Mouse (Mus musculus): ENCODE measurements at regions not wholly inside any gene's neighbourhood (a gene's known extent, or its start where the extent isn't known, plus 50 kb on each side); places are given as distances from the start of the nearest gene placed in this dataset.
A peak's percentile ranks its signal among the peaks of the same experiment; 100 is the strongest.

- ATAC-seq (ENCODE audit: insufficient number of reproducible peaks, low FRiP score, low TSS enrichment, low read depth): no peak
These were observed 105.9 kb upstream of the Max start for GRCm38 (mm10) chr12:77067938-77068337.

GRCm38 (mm10) chr12:77067115-77067514 is 105.1 kb upstream of the Max start:
- no peak for ATAC-seq (ENCODE audit: insufficient number of reproducible peaks, low FRiP score, low TSS enrichment, low read depth)
- H3K27me3 ChIP-seq: no peaks in the 10 kb centered on the region
- 69% methylated on average over 5 of the region's 5 CpGs for WGBS

More at GRCm38 (mm10) chr12:77067938-77068337, 105.9 kb upstream of the Max start:
- Histone ChIP-seq H3K9ac (no peak overlapping the region), H3K36me3 (no peaks in the 10 kb centered on the region), H3K9me3 (replicated peaks) (no peaks in the 10 kb centered on the region), H3K27ac (replicated peaks) (no peak overlapping the region), H3K4me3 (replicated peaks) (no peak overlapping the region), H3K4me2 (replicated peaks) (no peak overlapping the region), H3K4me1 (no peaks in the 10 kb centered on the region), H3K27me3 (no peaks in the 10 kb centered on the region)
- WGBS: 87% methylated on average over 5 of the region's 5 CpGs

GRCm38 (mm10) chr12:77065645-77066512 is 103.9 kb upstream of the Max start:
- Histone ChIP-seq H3K9me3 (replicated peaks) (no peaks in the 10 kb centered on the region), H3K4me3 (replicated peaks) (no peak overlapping the region), H3K27me3 (no peaks in the 10 kb centered on the region), H3K36me3 (no peaks in the 10 kb centered on the region), H3K4me2 (replicated peaks) (no peak overlapping the region), H3K4me1 (0 out of 2 replicates have a peak, but pooled peaks cover 5% of the 10 kb centered on the region), H3K27ac (replicated peaks) (no peak overlapping the region), H3K9ac (no peak overlapping the region)
- 56% methylated on average over 6 of the region's 6 CpGs for WGBS
- no peak for ATAC-seq (ENCODE audit: insufficient number of reproducible peaks, low FRiP score, low TSS enrichment, low read depth)

More at GRCm38 (mm10) chr12:77067115-77067514, 105.1 kb upstream of the Max start:
- Histone ChIP-seq H3K4me2 (replicated peaks) (no peak overlapping the region), H3K36me3 (no peaks in the 10 kb centered on the region), H3K27ac (replicated peaks) (no peak overlapping the region), H3K4me1 (no peaks in the 10 kb centered on the region), H3K9ac (no peak overlapping the region), H3K9me3 (replicated peaks) (no peaks in the 10 kb centered on the region), H3K4me3 (replicated peaks) (no peak overlapping the region)

GRCm38 (mm10) chr12:77064048-77064447 is 102.0 kb upstream of the Max start:
- H3K36me3 ChIP-seq: no peaks in the 10 kb centered on the region
- H3K9me3 ChIP-seq (replicated peaks): no peaks in the 10 kb centered on the region
- WGBS: 55% methylated on average over 4 of the region's 4 CpGs
- H3K9ac ChIP-seq: no peak overlapping the region
- no peaks in the 10 kb centered on the region for H3K27me3 ChIP-seq
- no peak overlapping the region for H3K4me3 ChIP-seq (replicated peaks)
- no peak overlapping the region for H3K4me2 ChIP-seq (replicated peaks)
- H3K27ac ChIP-seq (replicated peaks): no peak overlapping the region
- no peak for ATAC-seq (ENCODE audit: insufficient number of reproducible peaks, low FRiP score, low TSS enrichment, low read depth)
- H3K4me1 ChIP-seq: peaks cover 15% of the 10 kb centered on the region; the same call in 1 of the 2 replicates

GRCm38 (mm10) chr12:77061562-77061847 is 99.5 kb upstream of the Max start:
- no peak overlapping the region for H3K9ac ChIP-seq
- H3K4me2 ChIP-seq (replicated peaks): no peak overlapping the region
- ATAC-seq (ENCODE audit: insufficient number of reproducible peaks, low FRiP score, low TSS enrichment, low read depth): no peak
- no peaks in the 10 kb centered on the region for H3K36me3 ChIP-seq
- H3K4me1 ChIP-seq: peaks cover 15% of the 10 kb centered on the region; the same call in 1 of the 2 replicates
- WGBS: 72% methylated on average over 5 of the region's 5 CpGs
- H3K9me3 ChIP-seq (replicated peaks): no peaks in the 10 kb centered on the region
- no peaks in the 10 kb centered on the region for H3K27me3 ChIP-seq
- H3K4me3 ChIP-seq (replicated peaks): no peak overlapping the region
- H3K27ac ChIP-seq (replicated peaks): no peak overlapping the region

- no peak overlapping the region for H3K27ac ChIP-seq (replicated peaks)
- peaks cover 15% of the 10 kb centered on the region; the same call in 1 of the 2 replicates for H3K4me1 ChIP-seq
- no peaks in the 10 kb centered on the region for H3K27me3 ChIP-seq
- 66% methylated on average over 9 of the region's 9 CpGs for whole genome bisulfite sequencing
- ATAC-seq (ENCODE audit: insufficient number of reproducible peaks, low FRiP score, low TSS enrichment, low read depth): no peak
- H3K4me3 ChIP-seq (replicated peaks): peak overlapping the region; percentile 25; the same call in 1 of the 2 replicates
- H3K4me2 ChIP-seq (replicated peaks): peak overlapping the region; percentile 48
- H3K36me3 ChIP-seq: no peaks in the 10 kb centered on the region
- H3K9me3 ChIP-seq (replicated peaks): no peaks in the 10 kb centered on the region
- H3K9ac ChIP-seq: no peak overlapping the region
These were observed 99.0 kb upstream of the Max start for GRCm38 (mm10) chr12:77060766-77061561.

GRCm38 (mm10) chr12:77060060-77060695 is 98.2 kb upstream of the Max start:
- peak overlapping the region; percentile 25 for H3K4me3 ChIP-seq (replicated peaks)
- ATAC-seq (ENCODE audit: insufficient number of reproducible peaks, low FRiP score, low TSS enrichment, low read depth): peak; percentile 62; the same call in 1 of the 2 replicates
- no peaks in the 10 kb centered on the region for H3K27me3 ChIP-seq
- peaks cover 15% of the 10 kb centered on the region; the same call in 1 of the 2 replicates for H3K4me1 ChIP-seq
- H3K27ac ChIP-seq (replicated peaks): no peak overlapping the region; the same call in 1 of the 2 replicates
- no peaks in the 10 kb centered on the region for H3K9me3 ChIP-seq (replicated peaks)
- peak overlapping the region; percentile 48 for H3K4me2 ChIP-seq (replicated peaks)
- H3K36me3 ChIP-seq: no peaks in the 10 kb centered on the region
- H3K9ac ChIP-seq: no peak overlapping the region
- 7% methylated on average over 16 of the region's 16 CpGs for WGBS

- WGBS: 65% methylated on average over 4 of the region's 4 CpGs
- Histone ChIP-seq H3K27ac (replicated peaks) (no peak overlapping the region; the same call in 1 of the 2 replicates), H3K4me1 (peaks cover 15% of the 10 kb centered on the region; the same call in 1 of the 2 replicates), H3K4me2 (replicated peaks) (peak overlapping the region; percentile 48), H3K9ac (no peak overlapping the region), H3K36me3 (no peaks in the 10 kb centered on the region), H3K4me3 (replicated peaks) (no peak overlapping the region), H3K27me3 (no peaks in the 10 kb centered on the region), H3K9me3 (replicated peaks) (no peaks in the 10 kb centered on the region)
- ATAC-seq (ENCODE audit: insufficient number of reproducible peaks, low FRiP score, low TSS enrichment, low read depth): no peak
These were observed 97.7 kb upstream of the Max start for GRCm38 (mm10) chr12:77059679-77060059.

GRCm38 (mm10) chr12:77058596-77059190 is 96.7 kb upstream of the Max start:
- 42% methylated on average over 4 of the region's 4 CpGs for WGBS
- H3K27ac ChIP-seq (replicated peaks): no peak overlapping the region
- 0 out of 2 replicates have a peak, but pooled peaks cover 5% of the 10 kb centered on the region for H3K27me3 ChIP-seq
- H3K36me3 ChIP-seq: no peaks in the 10 kb centered on the region
- no peak overlapping the region for H3K4me3 ChIP-seq (replicated peaks)
- ATAC-seq (ENCODE audit: insufficient number of reproducible peaks, low FRiP score, low TSS enrichment, low read depth): no peak
- no peak overlapping the region for H3K9ac ChIP-seq
- H3K9me3 ChIP-seq (replicated peaks): no peaks in the 10 kb centered on the region
- peaks cover 15% of the 10 kb centered on the region; the same call in 1 of the 2 replicates for H3K4me1 ChIP-seq
- H3K4me2 ChIP-seq (replicated peaks): no peak overlapping the region

GRCm38 (mm10) chr12:77056748-77057370 is 94.9 kb upstream of the Max start:
- H3K9me3 ChIP-seq (replicated peaks): no peaks in the 10 kb centered on the region
- H3K4me1 ChIP-seq: peaks cover 15% of the 10 kb centered on the region; the same call in 1 of the 2 replicates
- no peak for ATAC-seq (ENCODE audit: insufficient number of reproducible peaks, low FRiP score, low TSS enrichment, low read depth)
- H3K4me3 ChIP-seq (replicated peaks): no peak overlapping the region
- H3K4me2 ChIP-seq (replicated peaks): no peak overlapping the region
- WGBS: 67% methylated on average over 5 of the region's 5 CpGs
- no peaks in the 10 kb centered on the region for H3K36me3 ChIP-seq
- no peak overlapping the region for H3K27ac ChIP-seq (replicated peaks)
- no peak overlapping the region for H3K9ac ChIP-seq
- H3K27me3 ChIP-seq: 0 out of 2 replicates have a peak, but pooled peaks cover 5% of the 10 kb centered on the region

All from embryonic facial prominence, embryonic 15.5 days (tissue).